Mouse (Mus musculus) layer of hippocampus, adult 2 months (tissue): ENCODE results near the gene Samd4. TPM values are rescaled to one million over a fixed set of nuclear protein-coding genes. Genes with fewer than 3 reads are reported as not detected.

Experiments
- DNase-seq, 2 experiments: peaks; one replicate each; pipeline ENCODE4 v3.0.0; 2022; ENCODE audit warnings: low spot score in 2 of 2
- H3K27ac ChIP-seq: fragments of 200-600 bp; 2 replicates; pipeline ENCODE4 v1.8.1; 2022
- H3K4me3 ChIP-seq: fragments of 200-600 bp; 2 replicates; pipeline ENCODE4 v1.8.1; 2022; ENCODE audit warnings: mild to moderate bottlenecking
- CTCF ChIP-seq: fragments of 200-600 bp; conservative IDR thresholded peaks from 2 replicates; pipeline ENCODE4 v1.8.1; 2022; ENCODE audit warnings: antibody characterized with exemption, mild to moderate bottlenecking, moderate library complexity
- total RNA-seq, 2 experiments: library from RNA; stranded (reverse); gene quantifications; 2 replicates each; pipeline ENCODE4 v1.2.3; 2021

Gene Samd4
- total RNA-seq, 2 experiments from 2014 or later, result 11.2 to 14.4 TPM

GRCm38 (mm10) chr14:46947644-46948043 lies 65.0 kb downstream of the Samd4 start:
- DNase-seq, result no peak
- Histone ChIP-seq H3K4me3 (no peak overlapping the region), H3K27ac (no peak overlapping the region)
- no peak for TF ChIP-seq CTCF

GRCm38 (mm10) chr14:46950527-46951384 lies 68.1 kb downstream of the Samd4 start:
- no peak for TF ChIP-seq CTCF
- H3K4me3 ChIP-seq, result no peak overlapping the region
- no peak for DNase-seq
- H3K27ac ChIP-seq, result no peak overlapping the region

GRCm38 (mm10) chr14:46952264-46952663 lies 69.6 kb downstream of the Samd4 start:
- H3K4me3 ChIP-seq, result no peak overlapping the region
- no peak for TF ChIP-seq CTCF
- no peak for DNase-seq
- no peak overlapping the region for H3K27ac ChIP-seq

DNA sequence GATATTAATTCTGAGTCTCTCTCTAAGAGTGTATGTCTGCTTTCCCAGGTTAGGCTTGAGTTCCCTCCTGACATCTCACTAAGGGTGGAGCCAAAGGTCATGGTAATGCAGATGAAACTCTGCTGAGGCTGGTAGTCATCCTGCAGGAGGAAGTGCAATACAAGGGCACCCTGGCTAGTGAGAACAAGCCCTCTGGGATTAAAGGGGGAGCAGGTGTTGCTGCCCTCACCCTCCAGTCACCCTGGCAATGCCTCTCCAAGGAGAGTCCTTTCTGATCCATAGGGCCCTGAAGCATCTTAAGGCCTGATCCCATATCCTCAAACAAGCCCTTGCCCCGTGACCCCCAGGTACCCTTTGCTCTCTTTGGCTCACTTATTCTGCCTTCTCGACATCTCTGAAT lies 72.5 kb downstream of the Samd4 start:
- no peak for TF ChIP-seq CTCF
- no peak for DNase-seq
- H3K4me3 ChIP-seq, result no peak overlapping the region
- no peak overlapping the region for H3K27ac ChIP-seq

- DNase-seq, result no peak
- Histone ChIP-seq H3K4me3 (no peak overlapping the region), H3K27ac (no peak overlapping the region)
- 0 out of 2 replicates have a peak, but pooled peaks have one; percentile 11 for TF ChIP-seq CTCF
Measured at GRCm38 (mm10) chr14:46955574-46956043, 73.0 kb downstream of the Samd4 start.

GRCm38 (mm10) chr14:46956121-46956520 lies 73.5 kb downstream of the Samd4 start:
- H3K4me3 ChIP-seq, result no peak overlapping the region
- no peak overlapping the region for H3K27ac ChIP-seq
- no peak for DNase-seq
- TF ChIP-seq CTCF, result no peak

- no peak for TF ChIP-seq CTCF
- no peak for DNase-seq
- no peak overlapping the region for H3K27ac ChIP-seq
- no peak overlapping the region for H3K4me3 ChIP-seq
Measured at GRCm38 (mm10) chr14:46959166-46959721, 76.6 kb downstream of the Samd4 start.

- H3K4me3 ChIP-seq, result no peak overlapping the region
Measured at GRCm38 (mm10) chr14:46959831-46960230, 77.2 kb downstream of the Samd4 start.

DNA sequence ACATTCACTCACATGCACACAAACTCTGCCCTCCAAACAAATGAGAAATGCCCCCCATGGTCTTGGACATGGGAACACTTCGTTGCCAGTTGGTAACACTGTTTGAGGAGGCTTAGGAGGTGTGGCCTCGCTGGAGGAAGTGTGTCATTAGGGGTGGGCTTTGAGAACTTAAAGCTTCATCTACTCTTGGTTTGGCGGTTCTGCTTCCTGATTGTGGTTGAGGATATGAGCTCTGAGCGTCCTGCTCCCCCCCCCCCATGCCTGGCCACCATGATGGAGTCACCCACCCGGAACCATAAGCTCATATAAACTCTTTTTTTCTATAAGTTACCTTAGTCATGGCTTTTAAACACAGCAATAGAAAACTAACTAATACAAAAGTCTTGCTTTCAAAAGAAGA lies 80.2 kb downstream of the Samd4 start:
- Histone ChIP-seq H3K27ac (no peak overlapping the region), H3K4me3 (no peak overlapping the region)
- no peak for TF ChIP-seq CTCF
- DNase-seq, result no peak

More at GRCm38 (mm10) chr14:46959831-46960230, 77.2 kb downstream of the Samd4 start:
- no peak overlapping the region for H3K27ac ChIP-seq
- TF ChIP-seq CTCF, result no peak
- no peak for DNase-seq

GRCm38 (mm10) chr14:46964074-46964872 lies 81.6 kb downstream of the Samd4 start:
- DNase-seq, result no peak
- H3K27ac ChIP-seq, result no peak overlapping the region
- TF ChIP-seq CTCF, result no peak
- H3K4me3 ChIP-seq, result no peak overlapping the region

- Histone ChIP-seq H3K4me3 (no peak overlapping the region), H3K27ac (no peak overlapping the region)
- TF ChIP-seq CTCF, result peak; percentile 27
- DNase-seq, result no peak
Measured at GRCm38 (mm10) chr14:46966206-46966605, 83.6 kb downstream of the Samd4 start.

DNA sequence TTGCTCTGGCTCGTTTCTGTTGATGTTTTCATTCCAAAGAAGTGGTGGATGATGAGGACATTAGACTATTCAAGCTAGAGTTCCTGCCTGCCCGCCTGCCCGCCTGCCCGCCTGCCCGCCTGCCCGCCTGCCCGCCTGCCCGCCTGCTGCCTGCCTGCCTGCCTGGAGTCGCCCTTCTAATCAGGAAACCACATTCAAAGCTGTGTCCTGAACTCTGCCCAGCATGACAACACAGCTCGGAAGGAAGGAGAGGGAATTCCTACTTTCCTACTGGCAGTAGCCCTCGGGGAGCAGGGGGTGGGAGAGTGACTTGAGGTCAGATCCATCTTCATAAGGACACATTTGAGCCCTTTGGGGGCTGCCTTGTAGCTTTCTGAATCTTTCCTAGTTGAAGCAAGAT lies 85.4 kb downstream of the Samd4 start:
- no peak for TF ChIP-seq CTCF
- Histone ChIP-seq H3K4me3 (no peak overlapping the region), H3K27ac (no peak overlapping the region)
- no peak for DNase-seq

- 0 out of 2 replicates have a peak, but pooled peaks have one; percentile 8 for TF ChIP-seq CTCF
- Histone ChIP-seq H3K4me3 (no peak overlapping the region), H3K27ac (no peak overlapping the region)
- DNase-seq, result peak; percentile 35 to 50
Measured at GRCm38 (mm10) chr14:46970673-46971072, 88.0 kb downstream of the Samd4 start.
